Comparison of ENCODE assay signal across 10 mouse cellular contexts in genomic region chr15:88555476-88555875, GRCm38 (mm10). TPM values are rescaled to one million over a fixed set of nuclear protein-coding genes. Genes with fewer than 3 reads are reported as not detected.
DNase-seq lines count a peak whose midpoint lies in the region; ATAC-seq and TF ChIP-seq lines count a peak whose summit lies in the region.
"Had no signal": no experiment of that assay in that cellular context is flagged by ENCODE, and none has a peak within 500 bp of the region (broad histone marks: within the 10 kb centered on the region; RNA-seq: fewer than 3 reads in every experiment).

No protein-coding gene starts in this region.

- ATAC-seq in heart, postnatal 0 days (ENCODE audit: insufficient read depth, low read depth), result no peak
- ATAC-seq in megakaryocyte, adult 5-6 weeks (ENCODE audit: poor library complexity, severe bottlenecking), result no peak

- H3K27me3 ChIP-seq in heart, postnatal 0 days (ENCODE audit: control insufficient read depth, insufficient read depth, low read length), result no peaks in the 10 kb centered on the region
- no peaks in the 10 kb centered on the region for H3K27me3 ChIP-seq in testis, adult 2 months (ENCODE audit: control insufficient read depth, insufficient read depth, low read length)
- H3K27me3 ChIP-seq: neural tube, embryonic 12.5 days had no signal

- H3K36me3 ChIP-seq in heart, postnatal 0 days (replicated peaks; ENCODE audit: control insufficient read depth, insufficient read depth, low read length), result no peaks in the 10 kb centered on the region
- H3K36me3 ChIP-seq in testis, adult 2 months (ENCODE audit: control insufficient read depth, insufficient read depth, low read length), result no peaks in the 10 kb centered on the region
- H3K36me3 ChIP-seq: neural tube, embryonic 12.5 days had no signal

- H3K27ac ChIP-seq in heart, postnatal 0 days (ENCODE audit: low read depth), result no peak overlapping the region
- no peak overlapping the region for H3K27ac ChIP-seq in testis, adult 2 months (ENCODE audit: control insufficient read depth, insufficient read depth, low read depth, low read length)
- H3K27ac ChIP-seq: neural tube, embryonic 12.5 days had no signal

- peak; percentile 57 for TF ChIP-seq CTCF in heart, postnatal 0 days (IDR thresholded peaks at IDR 0.05; ENCODE audit: low read depth)
- peak; percentile 82; the same call in 1 of the 2 replicates for TF ChIP-seq CTCF in testis, adult 2 months (IDR thresholded peaks at IDR 0.05; ENCODE audit: control insufficient read depth, insufficient read depth, insufficient replicate concordance, low read depth, low read length)

- H3K4me1 ChIP-seq in heart, postnatal 0 days (ENCODE audit: control insufficient read depth, insufficient read depth), result no peaks in the 10 kb centered on the region
- no peaks in the 10 kb centered on the region; the same call in 1 of the 2 replicates for H3K4me1 ChIP-seq in testis, adult 2 months (ENCODE audit: control insufficient read depth, insufficient read depth, low read length)

- H3K4me2 ChIP-seq in heart, postnatal 0 days (ENCODE audit: low read depth, low read length), result no peak overlapping the region
- H3K4me2 ChIP-seq: neural tube, embryonic 12.5 days had no signal

- WGBS in heart, postnatal 0 days, result 20% methylated on average over 8 of the region's 8 CpGs

- H3K9ac ChIP-seq in heart, postnatal 0 days (replicated peaks; ENCODE audit: low read depth, low read length), result no peak overlapping the region
- H3K9ac ChIP-seq: neural tube, embryonic 12.5 days had no signal

- DNase-seq in heart, postnatal 0 days (ENCODE audit: low spot score), result peak; percentile 20
- DNase-seq in heart, postnatal 25 days (ENCODE audit: low spot score), result no peak
- DNase-seq in right cerebral cortex, postnatal 14 days, result peak; percentile 23
- no peak for DNase-seq in right cerebral cortex, postnatal 25 days
- DNase-seq in cerebellum, postnatal 25 days, result peak; percentile 67 to 79
- DNase-seq in left cerebral cortex, postnatal 14 days (ENCODE audit: low spot score in 2 of 2), result peak; percentile 36 to 39

- H3K9me3 ChIP-seq in heart, postnatal 0 days (replicated peaks; ENCODE audit: control insufficient read depth, low read length), result no peaks in the 10 kb centered on the region
- H3K9me3 ChIP-seq: neural tube, embryonic 12.5 days had no signal

- no peak for TF ChIP-seq POLR2A in testis, adult 2 months (IDR thresholded peaks at IDR 0.05; ENCODE audit: control insufficient read depth, low read depth, low read length)

- no peak overlapping the region for H3K4me3 ChIP-seq in heart, postnatal 0 days (ENCODE audit: low read depth, low read length)
- peak overlapping the region; percentile 46; the same call in 1 of the 2 replicates for H3K4me3 ChIP-seq in testis, adult 2 months (ENCODE audit: control insufficient read depth, low read depth, low read length)
- H3K4me3 ChIP-seq: neural tube, embryonic 12.5 days had no signal

- intact Hi-C loops in heart, postnatal 25 days (cut with DNase I), result no loop called here
- intact Hi-C loops in left cerebral cortex, postnatal 14 days (cut with DNase I), result loop anchor here (10.0 kb wide), 1 partner anchor 99 kb away; no protein-coding TSS in a partner anchor

- TF ChIP-seq EP300 in heart, postnatal 0 days (IDR thresholded peaks at IDR 0.05; ENCODE audit: low read depth), result no peak

RNA-seq across cellular contexts. Expression of gene Zdhhc25, which starts 44.6 kb away (rescaled TPM):
- total RNA-seq in heart, postnatal 0 days (2014; rRNA removed; ENCODE audit: low replicate concordance), result not detected in 2 replicates
- polyA plus RNA-seq in heart, postnatal 0 days (2015; fragmentation: Nextera tagmentation; extraction: Ambion mirVana), result not detected in 2 replicates
- total RNA-seq in heart, postnatal 25 days (2021), result not detected
- total RNA-seq in left cerebral cortex, postnatal 14 days (2021), result not detected
- 235 and 241 TPM in 2 replicates for polyA plus RNA-seq in testis, adult 2 months (2012; rRNA removed)
- not detected in 2 replicates for total RNA-seq in megakaryocyte, adult 5-6 weeks (2015)
- total RNA-seq in megakaryocyte, adult 5-6 weeks (2017), result not detected in 2 replicates
- total RNA-seq: layer of hippocampus, adult 18-20 months had no signal
- polyA plus RNA-seq: neural tube, embryonic 12.5 days had no signal

Comparison
In these comparisons a context has a peak if more than half of its experiments do, and no peak if none do; other contexts are left out.
1. DNase-seq: peak in heart, postnatal 0 days (single experiment), right cerebral cortex, postnatal 14 days (single experiment), cerebellum, postnatal 25 days (2 of 2) and left cerebral cortex, postnatal 14 days (2 of 2); none in heart, postnatal 25 days (single experiment) and right cerebral cortex, postnatal 25 days (single experiment).